Mouse (Mus musculus) lung, postnatal 4 days (tissue): ENCODE data around the gene Gm14685.
"Not testable (repeated sequence)": the region's sequence is repeated elsewhere in the genome, so short reads cannot be mapped to it uniquely, and the experiment has no call there.

Experiments used
- DNase-seq, 2 experiments: peaks; one replicate each; pipeline ENCODE4 v3.0.0; 2021

Gene Gm14685

DNA sequence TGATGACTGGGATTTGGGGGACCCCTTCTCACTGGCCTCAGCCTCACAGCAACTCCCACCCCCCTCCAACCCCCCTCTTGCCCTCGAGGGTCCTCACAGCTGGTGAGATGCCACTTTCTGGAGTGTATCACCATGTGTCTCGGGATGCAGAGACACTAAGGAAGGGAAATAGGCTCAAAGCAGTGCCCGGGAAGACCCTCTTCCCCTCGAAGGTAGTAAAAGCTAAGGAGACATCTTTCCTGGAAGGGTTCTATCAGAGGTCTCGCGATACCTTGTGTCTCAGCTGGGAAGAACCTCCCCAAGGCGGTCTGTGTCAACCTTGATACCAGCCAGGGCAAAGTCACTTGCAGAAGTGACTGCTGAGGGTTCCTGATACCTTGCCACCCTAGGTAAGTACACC, at the start of gene Gm14685:
TSS of gene Gm14685 (plus strand) at position 301 of the 400 bp plus-strand sequence.
- not testable (repeated sequence) for DNase-seq

DNA sequence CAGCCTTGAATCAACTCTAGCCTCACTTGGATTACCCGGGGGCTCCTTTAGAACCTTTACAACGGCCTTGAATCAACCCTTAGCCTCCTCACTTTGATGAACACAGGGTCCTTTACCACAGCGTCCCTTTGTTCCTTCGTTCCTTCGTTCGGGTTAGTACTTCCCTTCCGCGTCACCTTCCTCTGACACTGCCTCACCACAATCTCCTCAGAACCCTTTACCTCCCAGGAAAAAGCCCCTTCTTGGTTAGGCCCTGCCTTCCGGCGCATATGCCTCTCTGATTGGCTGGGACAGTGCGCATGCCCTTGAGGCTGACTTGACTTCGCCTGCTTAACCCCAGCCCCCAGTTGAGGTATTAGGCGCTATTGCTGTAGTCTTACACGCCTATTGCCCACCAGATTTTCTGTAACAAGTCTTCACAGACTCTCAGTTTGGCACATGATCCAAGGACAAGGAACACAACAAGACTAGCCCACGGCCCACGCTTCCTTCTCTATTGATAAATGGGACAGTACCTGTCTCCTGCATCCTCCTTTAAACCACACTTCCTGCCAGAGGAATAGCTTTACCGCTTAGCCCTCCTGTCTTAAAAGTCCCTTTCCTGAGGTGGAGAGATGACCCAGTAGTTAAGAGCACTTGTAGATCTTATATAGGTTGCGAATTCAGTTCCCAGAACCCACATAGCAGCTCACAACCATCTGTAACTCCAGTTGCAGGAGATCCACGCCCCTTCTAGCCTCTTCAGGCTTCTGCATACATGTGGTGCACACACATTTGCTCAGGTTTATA, 34.4 kb upstream of the Gm14685 start, which contains the start of gene Xlr4a:
TSS of gene Xlr4a (minus strand) at position 212 of the 789 bp plus-strand sequence.
- DNase-seq: not testable (repeated sequence)

DNA sequence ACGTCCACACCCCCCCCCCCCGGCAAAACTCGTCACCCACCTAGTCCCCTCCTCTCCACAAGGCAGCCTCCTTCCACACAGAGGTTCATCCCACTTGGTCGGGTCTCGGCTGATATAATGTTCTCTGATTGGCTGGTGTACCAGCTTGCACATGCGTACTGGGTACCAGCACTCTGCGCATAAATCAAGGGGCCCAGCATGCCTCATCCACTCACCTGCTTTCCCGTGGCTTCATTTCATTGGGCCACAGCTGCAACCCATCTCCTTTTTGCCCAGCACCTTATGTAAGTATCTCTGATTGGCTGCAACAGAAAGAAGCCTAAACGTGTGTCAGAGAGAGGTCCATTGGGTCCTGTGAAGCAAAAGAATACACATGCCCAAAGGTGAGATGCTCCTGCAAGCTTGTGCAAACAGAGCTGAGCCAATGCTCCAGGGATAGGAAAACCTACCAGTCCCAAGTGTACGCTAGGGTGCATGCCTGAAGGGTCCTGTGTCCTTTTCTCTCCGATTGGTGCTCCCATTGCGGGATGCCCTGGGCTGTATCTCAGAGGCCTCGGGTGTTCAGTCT, 19.8 kb upstream of the Gm14685 start, which contains the start of gene Xlr3a:
TSS of gene Xlr3a (minus strand) at position 155 of the 568 bp plus-strand sequence.
- DNase-seq: peak in 1 of 2 experiments; percentile 23

DNA sequence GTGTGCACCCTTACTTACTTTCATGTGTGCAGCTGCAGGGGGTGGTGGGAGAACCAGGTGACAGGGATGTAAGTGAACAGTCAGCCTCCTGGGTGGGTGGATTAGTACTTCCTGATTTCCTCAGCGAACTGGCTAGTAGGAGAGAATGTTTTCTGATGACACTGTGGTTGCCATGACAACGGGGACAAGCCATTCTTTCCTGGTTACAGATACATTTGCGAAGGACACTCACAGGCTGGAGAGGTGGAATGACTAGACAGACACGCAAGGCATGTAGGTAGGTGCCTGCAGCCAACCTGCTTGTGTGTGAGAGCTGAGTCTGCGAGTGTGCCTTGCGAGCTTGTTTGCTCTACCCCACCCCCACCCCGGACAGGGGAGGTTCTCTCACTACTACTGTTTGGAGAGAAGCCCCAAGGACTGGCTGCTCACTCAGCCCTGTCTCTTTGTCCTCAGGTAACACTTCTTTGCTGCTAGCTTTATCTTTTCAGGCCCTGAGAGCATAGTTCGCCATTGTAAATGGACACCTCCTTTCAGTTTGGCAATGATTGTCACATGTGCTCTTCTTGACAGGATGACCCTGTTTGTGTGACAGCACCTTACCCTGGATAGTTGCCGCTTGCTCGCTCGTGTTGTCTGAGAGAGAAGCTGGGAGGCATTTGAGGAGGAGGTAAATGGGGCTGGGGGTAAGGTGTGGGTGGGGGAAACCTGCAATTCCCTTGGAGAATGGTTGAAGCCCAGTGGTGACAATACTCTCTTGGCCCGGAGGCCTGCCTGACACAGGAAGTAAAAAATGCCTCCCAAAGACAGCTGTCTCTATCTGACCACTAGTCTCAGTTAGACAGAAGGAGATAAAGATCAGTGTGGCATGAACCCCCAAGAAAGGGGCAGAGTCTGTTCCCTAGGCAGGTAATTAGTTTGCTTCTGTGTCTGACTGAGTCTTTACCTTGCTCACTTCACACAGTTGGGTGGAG, 6.3 kb downstream of the Gm14685 start:
- not testable (repeated sequence) for DNase-seq

DNA sequence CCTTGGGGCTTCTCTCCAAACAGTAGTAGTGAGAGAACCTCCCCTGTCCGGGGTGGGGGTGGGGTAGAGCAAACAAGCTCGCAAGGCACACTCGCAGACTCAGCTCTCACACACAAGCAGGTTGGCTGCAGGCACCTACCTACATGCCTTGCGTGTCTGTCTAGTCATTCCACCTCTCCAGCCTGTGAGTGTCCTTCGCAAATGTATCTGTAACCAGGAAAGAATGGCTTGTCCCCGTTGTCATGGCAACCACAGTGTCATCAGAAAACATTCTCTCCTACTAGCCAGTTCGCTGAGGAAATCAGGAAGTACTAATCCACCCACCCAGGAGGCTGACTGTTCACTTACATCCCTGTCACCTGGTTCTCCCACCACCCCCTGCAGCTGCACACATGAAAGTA, 26.4 kb downstream of the Gm14685 start:
- not testable (repeated sequence) for DNase-seq

DNA sequence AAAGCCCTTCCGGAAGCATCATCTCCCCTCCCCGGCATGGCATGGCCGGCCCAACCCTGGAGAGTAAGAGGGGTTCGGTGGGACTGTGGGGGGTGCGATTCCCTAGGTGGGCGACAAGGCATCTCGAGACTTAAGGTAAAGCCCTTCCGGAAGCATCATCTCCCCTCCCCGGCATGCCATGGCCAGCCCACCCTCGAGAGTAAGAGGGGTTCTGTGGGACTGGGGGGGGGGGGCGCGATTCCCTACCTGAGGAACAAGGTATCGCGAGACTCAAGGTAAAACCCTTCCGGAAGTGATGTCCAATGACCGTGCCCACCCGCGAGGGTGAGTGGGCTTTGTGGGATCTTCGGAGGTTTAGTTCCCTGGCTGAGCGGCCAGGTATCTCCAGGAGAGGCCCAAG, 31.6 kb downstream of the Gm14685 start, which contains the start of gene Xlr5b:
TSS of gene Xlr5b (plus strand) at position 301 of the 400 bp plus-strand sequence.
- not testable (repeated sequence) for DNase-seq

DNA sequence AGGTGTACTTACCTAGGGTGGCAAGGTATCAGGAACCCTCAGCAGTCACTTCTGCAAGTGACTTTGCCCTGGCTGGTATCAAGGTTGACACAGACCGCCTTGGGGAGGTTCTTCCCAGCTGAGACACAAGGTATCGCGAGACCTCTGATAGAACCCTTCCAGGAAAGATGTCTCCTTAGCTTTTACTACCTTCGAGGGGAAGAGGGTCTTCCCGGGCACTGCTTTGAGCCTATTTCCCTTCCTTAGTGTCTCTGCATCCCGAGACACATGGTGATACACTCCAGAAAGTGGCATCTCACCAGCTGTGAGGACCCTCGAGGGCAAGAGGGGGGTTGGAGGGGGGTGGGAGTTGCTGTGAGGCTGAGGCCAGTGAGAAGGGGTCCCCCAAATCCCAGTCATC, 32.5 kb downstream of the Gm14685 start, which contains the start of gene DXBay18:
TSS of gene DXBay18 (minus strand) at position 101 of the 400 bp plus-strand sequence.
- DNase-seq: not testable (repeated sequence)

DNA sequence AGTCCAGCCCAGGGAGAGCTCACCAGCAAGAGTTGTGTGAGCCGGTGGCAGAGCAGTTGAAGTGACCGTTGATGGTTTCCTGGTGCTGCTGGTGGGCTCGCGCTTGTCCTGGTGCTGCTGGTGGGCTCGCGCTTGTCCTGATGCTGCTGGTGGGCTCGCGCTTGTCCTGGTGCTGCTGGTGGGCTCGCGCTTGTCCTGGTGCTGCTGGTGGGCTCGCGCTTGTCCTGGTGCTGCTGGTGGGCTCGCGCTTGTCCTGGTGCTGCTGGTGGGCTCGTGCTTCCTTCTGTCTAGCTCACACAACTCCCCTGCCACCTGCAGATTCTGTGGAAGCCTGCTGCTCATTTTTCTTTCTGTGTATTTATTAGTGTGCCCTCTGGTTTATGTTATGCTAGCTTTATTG, 60.0 kb downstream of the Gm14685 start, which contains the start of gene Spin2d:
TSS of gene Spin2d (minus strand) at position 101 of the 400 bp plus-strand sequence.
- not testable (repeated sequence) for DNase-seq
